Mouse (Mus musculus): ENCODE measurements around the gene Ifit3. TPM values are rescaled to one million over a fixed set of nuclear protein-coding genes. Genes with fewer than 3 reads are reported as not detected.

Ifit3 gene
- total RNA-seq, 4 experiments from 2014 or later: 1.8 to 4.4 (median 3.9) TPM

Other genes starting within 250 kb of the Ifit3 start
- under 1 TPM in 3 of 4 experiments, not detected in 1; 0.44 to 0.69 (median 0.44) TPM for gene Ch25h, start 108.4 kb upstream of the Ifit3 start, total RNA-seq (2022)
- 10 to 100 TPM; 22.6 to 27.5 (median 24.7) TPM for gene Lipa, start 56.1 kb upstream of the Ifit3 start, total RNA-seq (2022)
- 1 to 10 TPM; 3.2 to 4.4 (median 3.7) TPM for gene Ifit2, start 32.8 kb upstream of the Ifit3 start, total RNA-seq (2022)
- 1 to 10 TPM; 1.4 to 3.8 (median 2.1) TPM for gene Ifit1bl1, start 18.4 kb downstream of the Ifit3 start, total RNA-seq (2022)
- 1 to 10 TPM; 1.4 to 1.8 (median 1.5) TPM for gene Ifit3b, start 24.4 kb downstream of the Ifit3 start, total RNA-seq (2022)
- gene Ifit1bl2, start 57.2 kb downstream of the Ifit3 start, total RNA-seq (2022): 1 to 10 TPM; 1.2 to 2.1 (median 1.8) TPM
- 1 to 10 TPM in 2 of 4 experiments, under 1 TPM in 2; 0.90 to 1.3 (median 1.0) TPM for gene Ifit1, start 57.3 kb downstream of the Ifit3 start, total RNA-seq (2022)
- gene Slc16a12, start 163.8 kb downstream of the Ifit3 start, total RNA-seq (2022): 1 to 10 TPM; 1.2 to 3.3 (median 2.1) TPM

Data from heart, adult 8-10 months (tissue).